Mouse (Mus musculus): ENCODE measurements around the gene Plod2. TPM values are rescaled to one million over a fixed set of nuclear protein-coding genes. Genes with fewer than 3 reads are reported as not detected.

The Plod2 gene
- polyA plus RNA-seq, 1 experiment: 1.5 TPM

DNA sequence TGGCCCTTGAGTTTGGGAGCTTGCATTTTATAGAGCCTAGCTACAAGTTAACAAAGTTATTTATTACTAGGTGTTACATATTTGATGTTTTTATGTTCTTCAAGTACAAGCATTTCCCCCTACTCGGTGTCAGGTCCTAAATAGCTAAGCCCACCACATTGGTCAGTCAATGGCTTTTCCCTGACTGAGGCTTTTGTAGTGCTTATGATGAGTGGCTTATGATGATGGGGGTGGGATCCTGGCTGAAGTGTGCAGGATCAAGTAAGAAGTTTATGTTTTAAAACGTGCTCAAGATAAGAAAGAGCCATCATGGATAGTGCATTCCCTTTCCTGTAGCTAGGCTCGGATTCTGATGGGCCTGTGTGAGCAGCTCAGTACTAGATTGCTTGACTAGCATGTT, 10.7 kb downstream of the Plod2 start:
- 80% methylated on average over 3 of the region's 3 CpGs for WGBS
- Histone ChIP-seq H3K4me1 (ENCODE audit: control insufficient read depth, insufficient read depth, insufficient read length) (no peaks in the 10 kb centered on the region), H3K27ac (ENCODE audit: insufficient read depth, low read length) (no peak overlapping the region), H3K4me3 (ENCODE audit: extremely low read depth, insufficient read depth, insufficient read length) (no peak overlapping the region), H3K27me3 (ENCODE audit: control insufficient read depth, insufficient read depth, low read length) (no peaks in the 10 kb centered on the region), H3K36me3 (ENCODE audit: control insufficient read depth, insufficient read depth, low read length) (no peaks in the 10 kb centered on the region)
- no peak for TF ChIP-seq POLR2A (IDR thresholded peaks at IDR 0.05; ENCODE audit: low read depth, low read length)
- no peak for TF ChIP-seq CTCF (IDR thresholded peaks at IDR 0.05; ENCODE audit: extremely low read depth, insufficient read depth, insufficient read length, insufficient replicate concordance)
- no peak for DNase-seq (ENCODE audit: low read depth in 1 of 2, low spot score in 2 of 2)

GRCm38 (mm10) chr9:92555006-92555958, 13.3 kb downstream of the Plod2 start:
- 86% methylated on average over 6 of the region's 6 CpGs for WGBS

GRCm38 (mm10) chr9:92559750-92560149, 17.7 kb downstream of the Plod2 start:
- no peak for TF ChIP-seq POLR2A (IDR thresholded peaks at IDR 0.05; ENCODE audit: low read depth, low read length)
- no peak for TF ChIP-seq CTCF (IDR thresholded peaks at IDR 0.05; ENCODE audit: extremely low read depth, insufficient read depth, insufficient read length, insufficient replicate concordance)
- Histone ChIP-seq H3K4me1 (ENCODE audit: control insufficient read depth, insufficient read depth, insufficient read length) (no peaks in the 10 kb centered on the region), H3K27me3 (ENCODE audit: control insufficient read depth, insufficient read depth, low read length) (no peaks in the 10 kb centered on the region), H3K36me3 (ENCODE audit: control insufficient read depth, insufficient read depth, low read length) (no peaks in the 10 kb centered on the region), H3K4me3 (ENCODE audit: extremely low read depth, insufficient read depth, insufficient read length) (no peak overlapping the region), H3K27ac (ENCODE audit: insufficient read depth, low read length) (no peak overlapping the region)
- 86% methylated on average over 8 of the region's 8 CpGs for WGBS
- DNase-seq (ENCODE audit: low read depth in 1 of 2, low spot score in 2 of 2): no peak

More at GRCm38 (mm10) chr9:92555006-92555958, 13.3 kb downstream of the Plod2 start:
- TF ChIP-seq CTCF (IDR thresholded peaks at IDR 0.05; ENCODE audit: extremely low read depth, insufficient read depth, insufficient read length, insufficient replicate concordance): no peak
- no peak for TF ChIP-seq POLR2A (IDR thresholded peaks at IDR 0.05; ENCODE audit: low read depth, low read length)
- H3K27ac ChIP-seq (ENCODE audit: insufficient read depth, low read length): no peak overlapping the region
- no peak overlapping the region for H3K4me3 ChIP-seq (ENCODE audit: extremely low read depth, insufficient read depth, insufficient read length)
- DNase-seq (ENCODE audit: low read depth in 1 of 2, low spot score in 2 of 2): no peak
- H3K36me3 ChIP-seq (ENCODE audit: control insufficient read depth, insufficient read depth, low read length): no peaks in the 10 kb centered on the region
- no peaks in the 10 kb centered on the region for H3K27me3 ChIP-seq (ENCODE audit: control insufficient read depth, insufficient read depth, low read length)
- H3K4me1 ChIP-seq (ENCODE audit: control insufficient read depth, insufficient read depth, insufficient read length): no peaks in the 10 kb centered on the region

DNA sequence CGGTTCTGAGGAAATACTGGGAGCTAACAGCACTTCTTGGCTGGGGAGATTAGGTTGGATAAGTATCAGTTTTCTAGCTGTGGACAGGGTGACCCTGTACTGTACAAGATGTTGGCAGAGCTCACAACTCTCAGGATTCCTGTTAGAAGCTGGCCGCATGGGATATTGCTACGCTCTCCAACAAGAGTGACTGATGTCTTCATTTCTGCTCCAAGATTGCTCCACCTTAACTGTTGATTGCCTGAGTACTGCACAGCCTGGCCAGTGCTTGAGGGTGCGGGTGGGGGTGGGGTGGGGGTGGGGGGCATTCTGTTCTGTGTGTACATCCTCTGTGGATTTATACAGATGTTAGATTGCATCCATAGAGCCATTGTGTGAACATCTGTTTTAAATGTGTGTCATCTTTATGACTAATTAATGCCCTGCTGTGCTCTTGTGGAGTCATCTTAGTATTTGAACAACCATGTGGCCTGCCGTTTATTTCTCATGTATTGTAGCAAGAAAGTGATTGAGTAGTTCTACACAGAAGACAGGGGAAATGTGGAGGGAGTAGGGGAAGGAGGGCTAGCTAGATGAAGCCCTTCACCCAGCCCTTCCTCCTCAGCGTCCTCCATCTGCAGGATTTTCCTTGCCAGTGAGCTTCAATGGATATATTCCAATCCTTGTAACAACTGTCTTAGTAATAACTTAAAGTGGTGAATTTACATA, 19.0 kb downstream of the Plod2 start:
- no peaks in the 10 kb centered on the region for H3K27me3 ChIP-seq (ENCODE audit: control insufficient read depth, insufficient read depth, low read length)
- DNase-seq (ENCODE audit: low read depth in 1 of 2, low spot score in 2 of 2): no peak
- WGBS: 83% methylated on average over 6 of the region's 6 CpGs

GRCm38 (mm10) chr9:92562416-92562815, 20.4 kb downstream of the Plod2 start:
- WGBS: 79% methylated on average over 5 of the region's 5 CpGs

More for the DNA sequence above, 19.0 kb downstream of the Plod2 start:
- Histone ChIP-seq H3K27ac (ENCODE audit: insufficient read depth, low read length) (no peak overlapping the region), H3K36me3 (ENCODE audit: control insufficient read depth, insufficient read depth, low read length) (no peaks in the 10 kb centered on the region), H3K4me1 (ENCODE audit: control insufficient read depth, insufficient read depth, insufficient read length) (no peaks in the 10 kb centered on the region), H3K4me3 (ENCODE audit: extremely low read depth, insufficient read depth, insufficient read length) (no peak overlapping the region)
- no peak for TF ChIP-seq POLR2A (IDR thresholded peaks at IDR 0.05; ENCODE audit: low read depth, low read length)
- no peak for TF ChIP-seq CTCF (IDR thresholded peaks at IDR 0.05; ENCODE audit: extremely low read depth, insufficient read depth, insufficient read length, insufficient replicate concordance)

DNA sequence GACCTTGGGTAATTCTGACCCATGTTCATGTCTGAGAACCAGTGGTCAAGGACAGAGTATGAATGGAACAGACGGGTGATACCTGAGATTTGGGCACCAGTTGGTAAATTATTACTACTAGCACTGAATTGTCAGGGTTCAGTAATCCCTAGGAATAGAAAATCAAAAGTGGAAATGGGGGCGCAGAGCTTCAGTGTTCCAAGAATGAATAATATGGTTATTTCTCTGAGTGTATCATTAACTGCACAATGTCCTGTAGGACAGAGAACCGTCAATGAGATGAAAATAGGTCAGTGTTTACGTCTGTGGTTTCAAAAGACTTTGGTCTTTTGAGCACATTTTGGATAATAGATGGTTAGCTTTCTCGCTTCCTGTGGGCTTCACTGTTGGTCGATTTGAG, 21.3 kb downstream of the Plod2 start:
- H3K27ac ChIP-seq (ENCODE audit: insufficient read depth, low read length): no peak overlapping the region
- DNase-seq (ENCODE audit: low read depth in 1 of 2, low spot score in 2 of 2): no peak
- H3K4me1 ChIP-seq (ENCODE audit: control insufficient read depth, insufficient read depth, insufficient read length): no peaks in the 10 kb centered on the region
- no peaks in the 10 kb centered on the region for H3K27me3 ChIP-seq (ENCODE audit: control insufficient read depth, insufficient read depth, low read length)
- H3K36me3 ChIP-seq (ENCODE audit: control insufficient read depth, insufficient read depth, low read length): no peaks in the 10 kb centered on the region
- H3K4me3 ChIP-seq (ENCODE audit: extremely low read depth, insufficient read depth, insufficient read length): no peak overlapping the region
- TF ChIP-seq CTCF (IDR thresholded peaks at IDR 0.05; ENCODE audit: extremely low read depth, insufficient read depth, insufficient read length, insufficient replicate concordance) (no peak), POLR2A (IDR thresholded peaks at IDR 0.05; ENCODE audit: low read depth, low read length) (no peak)
- WGBS: 79% methylated on average over 6 of the region's 6 CpGs

More at GRCm38 (mm10) chr9:92562416-92562815, 20.4 kb downstream of the Plod2 start:
- H3K4me1 ChIP-seq (ENCODE audit: control insufficient read depth, insufficient read depth, insufficient read length): no peaks in the 10 kb centered on the region
- no peak overlapping the region for H3K4me3 ChIP-seq (ENCODE audit: extremely low read depth, insufficient read depth, insufficient read length)
- H3K27me3 ChIP-seq (ENCODE audit: control insufficient read depth, insufficient read depth, low read length): no peaks in the 10 kb centered on the region
- no peaks in the 10 kb centered on the region for H3K36me3 ChIP-seq (ENCODE audit: control insufficient read depth, insufficient read depth, low read length)
- DNase-seq (ENCODE audit: low read depth in 1 of 2, low spot score in 2 of 2): no peak
- H3K27ac ChIP-seq (ENCODE audit: insufficient read depth, low read length): no peak overlapping the region
- TF ChIP-seq CTCF (IDR thresholded peaks at IDR 0.05; ENCODE audit: extremely low read depth, insufficient read depth, insufficient read length, insufficient replicate concordance) (no peak), POLR2A (IDR thresholded peaks at IDR 0.05; ENCODE audit: low read depth, low read length) (no peak)
